Mouse (Mus musculus) stomach, embryonic 14.5 days (tissue): Measurements from ENCODE around the gene Zfp277. TPM values are rescaled to one million over a fixed set of nuclear protein-coding genes. Genes with fewer than 3 reads are reported as not detected.

Source experiments
- ATAC-seq: fragments of 200-750 bp; cut with Nextera tagmentation; 2 replicates; pipeline ENCODE4 v1.8.0; 2017; ENCODE audit warnings: low read depth, moderate TSS enrichment; ENCODE audit not compliant: insufficient number of reproducible peaks, insufficient read depth, low FRiP score
- H3K27ac ChIP-seq: fragments of 300-500 bp; sonication (generic); 2 replicates; pipeline ENCODE4 v1.5.1; 2014; ENCODE audit warnings: mild to moderate bottlenecking, low read length, moderate library complexity, mixed read lengths
- H3K27me3 ChIP-seq: fragments of 300-500 bp; sonication (generic); 2 replicates; pipeline ENCODE4 v1.6.1; 2014; ENCODE audit warnings: low read length, control low read depth, mixed read lengths; ENCODE audit not compliant: control insufficient read depth, insufficient read depth
- H3K36me3 ChIP-seq: fragments of 300-500 bp; sonication (generic); 2 replicates; pipeline ENCODE4 v1.6.1; 2014; ENCODE audit warnings: mild to moderate bottlenecking, control low read depth, low read length, moderate library complexity, mixed read lengths; ENCODE audit not compliant: control insufficient read depth, insufficient read depth
- H3K4me1 ChIP-seq: fragments of 300-500 bp; sonication (generic); 2 replicates; pipeline ENCODE4 v1.6.1; 2014; ENCODE audit warnings: low read length, control low read depth, mixed read lengths; ENCODE audit not compliant: control insufficient read depth, insufficient read depth
- H3K4me2 ChIP-seq: fragments of 300-500 bp; sonication (generic); replicated peaks from 2 replicates; pipeline ENCODE4 v1.6.1; 2014; ENCODE audit warnings: low read depth, low read length, control low read depth
- H3K4me3 ChIP-seq: fragments of 300-500 bp; sonication (generic); 2 replicates; pipeline ENCODE4 v1.5.1; 2014; ENCODE audit warnings: low read depth, low read length, control low read depth
- H3K9ac ChIP-seq: fragments of 300-500 bp; sonication (generic); replicated peaks from 2 replicates; pipeline ENCODE4 v1.6.1; 2014; ENCODE audit warnings: low read depth, mild to moderate bottlenecking, control low read depth, low read length, moderate library complexity, mixed read lengths
- H3K9me3 ChIP-seq: fragments of 300-500 bp; sonication (generic); 2 replicates; pipeline ENCODE4 v1.6.1; 2016; ENCODE audit warnings: low read depth, low read length, control low read depth; ENCODE audit not compliant: control insufficient read depth
- WGBS: fragments of 180-500 bp; shearing (Covaris S2); extraction: QIAGEN DNeasy Blood & Tissue Kit; methylation state at CpG from one replicate; pipeline ENCODE4 v1.1.7; 2014; 5-methylcytosine and 5-hydroxymethylcytosine counted together
- polyA plus RNA-seq: library from polyadenylated mRNA; unstranded; fragments of >200 nt; fragmentation: Nextera tagmentation; extraction: Ambion mirVana; gene quantifications from 2 replicates; pipeline ENCODE4 v1.2.1, GENCODE M21; 2014

Gene Zfp277
- polyA plus RNA-seq, 1 experiment from 2014 or later, result 41.7 TPM

GRCm38 (mm10) chr12:40449119-40449795, 3.6 kb upstream of the Zfp277 start:
- no peak overlapping the region for H3K4me2 ChIP-seq
- H3K4me3 ChIP-seq, result no peak overlapping the region
- 49% methylated on average over 9 of the region's 9 CpGs for WGBS
- no peak for ATAC-seq
- no peaks in the 10 kb centered on the region for H3K9me3 ChIP-seq
- H3K9ac ChIP-seq, result no peak overlapping the region
- peaks cover 9% of the 10 kb centered on the region; the same call in 1 of the 2 replicates for H3K4me1 ChIP-seq
- H3K36me3 ChIP-seq, result no peaks in the 10 kb centered on the region
- H3K27ac ChIP-seq, result no peak overlapping the region
- no peaks in the 10 kb centered on the region for H3K27me3 ChIP-seq

- H3K4me1 ChIP-seq, result peaks cover 9% of the 10 kb centered on the region; the same call in 1 of the 2 replicates
- ATAC-seq, result no peak
- peak overlapping the region; percentile 85 for H3K4me2 ChIP-seq
- H3K4me3 ChIP-seq, result peak overlapping the region; percentile 88
- no peaks in the 10 kb centered on the region for H3K27me3 ChIP-seq
- H3K9me3 ChIP-seq, result no peaks in the 10 kb centered on the region
- WGBS, result 21% methylated on average over 10 of the region's 10 CpGs
- H3K27ac ChIP-seq, result no peak overlapping the region
- no peaks in the 10 kb centered on the region for H3K36me3 ChIP-seq
- no peak overlapping the region for H3K9ac ChIP-seq
Measured at GRCm38 (mm10) chr12:40447561-40448355, 2.1 kb upstream of the Zfp277 start.

- Histone ChIP-seq H3K4me1 (peaks cover 9% of the 10 kb centered on the region; the same call in 1 of the 2 replicates), H3K27me3 (no peaks in the 10 kb centered on the region), H3K9ac (peak overlapping the region; percentile 64), H3K4me2 (peak overlapping the region; percentile 85), H3K4me3 (peak overlapping the region; percentile 88), H3K27ac (peak overlapping the region; percentile 63; the same call in 1 of the 2 replicates), H3K9me3 (no peaks in the 10 kb centered on the region), H3K36me3 (no peaks in the 10 kb centered on the region)
- WGBS, result under 1% methylated on average over 44 of the region's 44 CpGs
- ATAC-seq, result peak; percentile 6; the same call in 1 of the 2 replicates
Measured at GRCm38 (mm10) chr12:40446450-40447381, 1.0 kb upstream of the Zfp277 start.

DNA sequence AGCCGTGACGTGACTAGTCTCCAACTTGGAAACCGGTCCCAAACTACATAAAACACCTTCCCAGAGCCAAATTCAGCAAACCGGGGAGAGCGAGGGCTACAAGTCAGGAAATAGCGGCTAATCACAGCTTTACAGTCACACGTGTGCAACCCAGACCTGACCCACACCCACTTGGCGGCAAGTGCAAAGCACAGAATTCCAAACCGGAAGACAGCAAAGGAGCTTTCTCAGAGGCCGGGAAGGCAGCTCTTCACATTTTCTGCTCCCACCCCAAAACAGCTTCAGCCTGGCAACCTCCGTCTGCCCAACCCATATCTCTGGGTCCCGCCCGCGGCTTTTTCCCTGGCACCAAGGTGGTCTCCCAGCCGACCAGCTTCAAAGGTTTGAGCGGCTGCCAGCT, 496 bp downstream of the Zfp277 start:
- H3K4me3 ChIP-seq, result peak overlapping the region; percentile 88
- peak overlapping the region; percentile 82 for H3K4me2 ChIP-seq
- peak overlapping the region; percentile 40 for H3K9ac ChIP-seq
- no peaks in the 10 kb centered on the region for H3K27me3 ChIP-seq
- no peak overlapping the region for H3K27ac ChIP-seq
- WGBS, result under 1% methylated on average over 16 of the region's 16 CpGs
- no peaks in the 10 kb centered on the region for H3K36me3 ChIP-seq
- no peaks in the 10 kb centered on the region for H3K9me3 ChIP-seq
- ATAC-seq, result peak; percentile 4; the same call in 1 of the 2 replicates
- H3K4me1 ChIP-seq, result peaks cover 12% of the 10 kb centered on the region; the same call in 1 of the 2 replicates

- H3K4me1 ChIP-seq, result 0 out of 2 replicates have a peak, but pooled peaks cover 3% of the 10 kb centered on the region
- WGBS, result 29% methylated on average over 2 of the region's 2 CpGs
- no peaks in the 10 kb centered on the region for H3K36me3 ChIP-seq
- H3K4me2 ChIP-seq, result no peak overlapping the region
- no peak overlapping the region for H3K4me3 ChIP-seq
- H3K9ac ChIP-seq, result no peak overlapping the region
- H3K27me3 ChIP-seq, result no peaks in the 10 kb centered on the region
- no peak for ATAC-seq
- H3K9me3 ChIP-seq, result no peaks in the 10 kb centered on the region
- H3K27ac ChIP-seq, result no peak overlapping the region
Measured at GRCm38 (mm10) chr12:40438049-40438448, 7.7 kb downstream of the Zfp277 start.

DNA sequence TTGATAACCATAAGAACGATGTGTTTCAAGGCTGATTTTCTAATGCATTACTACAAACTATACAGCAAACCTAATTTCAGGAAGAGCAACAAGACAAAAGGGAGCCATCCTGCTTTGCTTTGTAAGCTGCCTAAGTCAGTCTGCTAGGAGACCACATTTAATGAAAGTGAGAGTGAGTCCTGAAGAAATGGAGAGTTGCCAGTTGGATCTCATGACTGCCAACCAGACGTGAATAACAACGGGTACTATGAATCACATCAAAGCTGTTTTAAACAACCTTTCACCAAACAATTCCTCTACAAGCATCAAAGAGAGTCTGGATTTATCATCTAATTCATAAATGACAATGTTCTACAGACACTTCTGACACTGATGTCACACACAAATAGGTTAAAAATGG, 11.6 kb downstream of the Zfp277 start:
- 44% methylated on average over 3 of the region's 3 CpGs for WGBS
- no peak overlapping the region for H3K4me3 ChIP-seq
- H3K9ac ChIP-seq, result no peak overlapping the region
- no peak overlapping the region for H3K4me2 ChIP-seq
- no peaks in the 10 kb centered on the region for H3K27me3 ChIP-seq
- no peak overlapping the region for H3K27ac ChIP-seq
- H3K4me1 ChIP-seq, result peaks cover 11% of the 10 kb centered on the region; the same call in 1 of the 2 replicates
- no peaks in the 10 kb centered on the region for H3K36me3 ChIP-seq
- H3K9me3 ChIP-seq, result no peaks in the 10 kb centered on the region
- no peak for ATAC-seq

GRCm38 (mm10) chr12:40431075-40431474, 14.6 kb downstream of the Zfp277 start:
- Histone ChIP-seq H3K27ac (no peak overlapping the region), H3K9me3 (no peaks in the 10 kb centered on the region), H3K4me1 (peaks cover 11% of the 10 kb centered on the region; the same call in 1 of the 2 replicates), H3K4me2 (no peak overlapping the region), H3K9ac (no peak overlapping the region), H3K36me3 (no peaks in the 10 kb centered on the region), H3K27me3 (no peaks in the 10 kb centered on the region), H3K4me3 (no peak overlapping the region)
- 77% methylated on average over 5 of the region's 5 CpGs for WGBS
- ATAC-seq, result no peak

GRCm38 (mm10) chr12:40429976-40430375, 15.7 kb downstream of the Zfp277 start:
- ATAC-seq, result peak; percentile 53; the same call in 1 of the 2 replicates
- Histone ChIP-seq H3K27me3 (no peaks in the 10 kb centered on the region), H3K4me2 (no peak overlapping the region), H3K36me3 (no peaks in the 10 kb centered on the region), H3K9me3 (no peaks in the 10 kb centered on the region), H3K27ac (no peak overlapping the region), H3K9ac (no peak overlapping the region), H3K4me3 (no peak overlapping the region), H3K4me1 (peaks cover 11% of the 10 kb centered on the region; the same call in 1 of the 2 replicates)
- 26% methylated on average over 3 of the region's 3 CpGs for WGBS
